Mouse (Mus musculus): ENCODE results near the gene Slc26a9. TPM values are rescaled to one million over a fixed set of nuclear protein-coding genes. Genes with fewer than 3 reads are reported as not detected.

Slc26a9 gene
- total RNA-seq, 4 experiments from 2014 or later = 0.06 to 0.13 TPM; not detected in 2

DNA sequence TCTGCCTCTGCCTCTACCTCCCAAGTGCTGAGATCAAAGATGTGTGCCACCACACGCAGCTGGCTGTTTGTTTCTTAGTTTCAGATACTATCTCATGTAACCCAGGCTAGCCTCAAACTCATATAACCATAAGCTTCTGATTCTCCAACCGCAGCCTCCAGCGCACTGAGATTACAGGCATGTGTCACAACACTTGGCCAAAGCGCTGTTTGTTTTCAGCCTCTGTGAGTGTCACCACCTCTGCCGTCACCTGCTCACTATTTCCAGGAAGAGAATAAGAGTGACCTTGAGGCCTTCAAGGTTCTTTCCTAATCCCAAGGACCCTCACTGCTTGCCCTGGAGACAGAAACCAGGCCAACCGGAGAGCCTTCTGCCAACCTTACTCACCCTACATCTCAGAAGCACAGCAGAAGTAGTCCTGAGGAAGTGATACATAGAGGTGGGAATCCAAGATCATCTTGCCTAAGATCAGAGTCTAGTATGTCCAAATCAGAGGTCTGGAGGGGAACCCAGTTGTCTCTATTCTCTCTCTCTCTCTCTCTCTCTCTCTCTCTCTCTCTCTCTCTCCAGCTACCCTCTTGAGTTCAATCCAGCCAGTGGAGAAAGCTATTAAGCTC is 9.1 kb upstream of the Slc26a9 start:
- DNase-seq (ENCODE audit: low spot score in 2 of 2) = no peak

DNA sequence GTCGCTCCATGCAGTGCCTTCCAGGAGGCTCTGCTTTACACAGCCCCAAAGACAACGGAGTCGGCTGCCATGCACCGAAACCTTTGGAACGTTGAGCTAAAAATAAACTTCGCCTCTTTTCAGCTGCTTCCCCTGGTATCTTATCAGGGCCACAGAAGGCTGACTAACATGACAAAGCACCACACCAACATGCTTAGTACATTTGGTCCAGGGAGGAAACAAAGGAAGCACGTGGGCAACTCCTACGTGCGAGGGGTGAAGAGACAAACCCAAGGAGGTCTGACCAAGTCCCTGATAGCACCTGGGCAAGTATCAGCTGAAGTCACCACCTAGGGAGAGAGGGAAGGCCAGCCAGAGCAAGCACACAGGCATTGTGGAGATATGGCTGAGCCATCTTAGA is 7.3 kb upstream of the Slc26a9 start:
- no peak for DNase-seq (ENCODE audit: low spot score in 2 of 2)

DNA sequence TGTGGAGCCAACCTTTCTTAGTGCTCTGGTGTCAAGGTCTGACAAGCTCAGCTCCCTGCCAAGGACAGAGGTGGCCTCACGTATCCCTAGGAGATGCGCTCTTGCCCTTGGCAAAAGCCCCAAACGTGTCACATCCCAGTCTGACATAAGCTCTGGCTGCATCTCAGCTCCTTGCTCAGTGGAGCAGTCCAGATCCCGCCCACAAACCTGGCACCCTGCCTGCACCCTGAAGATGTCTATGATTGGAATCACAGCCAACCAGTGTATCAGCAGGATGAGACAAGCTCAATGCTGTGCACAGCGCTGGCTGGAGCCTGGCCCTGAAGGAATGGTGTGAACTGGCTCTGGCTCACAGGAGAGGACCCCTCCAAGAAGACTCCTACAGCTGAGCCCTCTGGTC is 6.6 kb upstream of the Slc26a9 start:
- peak; percentile 93 to 96 for DNase-seq (ENCODE audit: low spot score in 2 of 2)

DNA sequence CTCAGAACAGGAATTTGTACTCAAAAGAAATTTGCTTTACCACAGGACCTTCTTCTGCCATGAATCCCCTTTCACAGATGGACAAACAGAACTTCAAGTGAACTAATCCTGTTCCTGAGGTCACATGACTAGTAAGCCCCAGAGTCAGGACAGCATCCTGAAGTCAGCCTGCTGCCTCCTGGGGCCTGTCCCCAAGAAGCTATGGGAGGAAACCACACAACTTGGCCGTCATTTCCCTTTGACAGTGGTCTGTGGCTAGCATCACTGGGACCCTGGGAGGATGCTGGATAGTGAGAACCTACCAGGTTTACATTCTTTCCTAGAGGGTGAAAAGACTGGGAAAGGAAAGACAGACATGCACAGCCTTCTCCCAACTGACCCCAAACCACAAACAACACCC is 5.1 kb upstream of the Slc26a9 start:
- DNase-seq (ENCODE audit: low spot score in 2 of 2) = no peak

DNA sequence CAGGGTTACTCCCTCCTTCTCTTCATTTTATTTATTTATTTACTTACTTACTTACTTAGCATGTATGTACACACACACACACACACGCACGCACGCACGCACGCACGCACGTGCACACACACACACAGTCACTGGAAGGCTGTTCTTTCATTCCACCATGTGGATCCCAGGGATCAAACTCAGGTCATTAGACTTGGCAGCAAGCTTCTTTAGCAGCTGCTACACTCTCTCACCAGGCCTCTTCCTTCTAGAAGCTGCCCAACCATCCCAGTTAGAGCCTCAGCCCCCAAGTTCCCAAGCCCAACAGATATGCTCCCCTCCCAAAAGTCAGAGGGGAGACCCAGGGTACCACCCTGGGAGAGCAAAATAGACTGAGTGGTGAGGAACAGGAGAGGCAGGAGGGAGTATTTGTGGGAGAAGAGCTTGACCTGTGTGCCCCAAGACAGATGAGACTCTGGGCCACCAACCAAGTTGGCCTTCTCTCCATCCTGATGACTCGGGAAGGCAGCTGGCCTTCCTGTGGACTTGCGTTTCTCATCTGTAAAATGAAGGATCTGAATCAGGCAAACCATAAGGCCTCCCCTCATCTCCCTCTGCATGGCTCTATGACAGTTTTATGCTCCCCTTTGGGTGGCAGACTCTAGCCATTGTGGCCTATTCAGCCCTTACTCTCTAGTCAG is 4.2 kb upstream of the Slc26a9 start:
- no peak for DNase-seq (ENCODE audit: low spot score in 2 of 2)

DNA sequence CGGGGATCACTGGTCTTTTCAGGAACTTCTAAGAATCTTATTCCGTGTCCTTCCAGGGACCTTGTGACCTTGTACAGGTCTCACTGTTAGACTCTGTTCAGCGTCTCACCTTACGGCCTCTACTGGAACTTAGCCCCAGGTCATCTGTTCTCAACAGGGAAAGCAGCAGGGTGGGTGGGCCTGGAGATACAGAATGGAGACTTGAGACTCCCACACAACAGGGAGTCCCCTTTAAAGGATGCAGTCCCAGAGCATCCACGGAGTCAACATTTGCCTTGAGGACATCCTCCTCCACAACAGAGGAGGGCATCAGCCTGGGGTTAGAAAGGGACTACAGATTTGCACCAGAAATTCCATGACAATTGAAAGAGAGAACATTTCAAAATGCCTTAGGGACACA is 1.6 kb downstream of the Slc26a9 start:
- no peak for DNase-seq (ENCODE audit: low spot score in 2 of 2)

DNA sequence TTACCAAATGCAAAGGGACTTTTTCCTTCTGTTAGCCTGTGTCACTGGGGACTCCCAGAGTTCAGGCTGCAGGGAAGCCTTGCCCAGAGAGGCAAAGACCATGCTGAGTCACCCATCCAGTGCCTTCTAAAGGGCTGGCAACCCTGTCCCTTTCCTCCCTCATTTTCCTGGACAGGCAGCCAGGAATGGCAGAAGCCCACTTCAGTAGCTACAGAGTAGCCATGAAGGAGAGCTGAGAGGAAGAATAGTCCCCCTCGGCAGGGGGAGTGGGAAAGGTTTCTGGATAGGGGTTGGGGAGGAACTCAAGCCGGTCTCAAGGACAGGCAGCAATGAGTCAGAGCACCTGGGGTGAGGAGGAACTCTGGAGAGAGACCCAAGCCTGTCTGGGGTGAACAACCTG is 3.9 kb downstream of the Slc26a9 start:
- no peak for DNase-seq (ENCODE audit: low spot score in 2 of 2)

DNA sequence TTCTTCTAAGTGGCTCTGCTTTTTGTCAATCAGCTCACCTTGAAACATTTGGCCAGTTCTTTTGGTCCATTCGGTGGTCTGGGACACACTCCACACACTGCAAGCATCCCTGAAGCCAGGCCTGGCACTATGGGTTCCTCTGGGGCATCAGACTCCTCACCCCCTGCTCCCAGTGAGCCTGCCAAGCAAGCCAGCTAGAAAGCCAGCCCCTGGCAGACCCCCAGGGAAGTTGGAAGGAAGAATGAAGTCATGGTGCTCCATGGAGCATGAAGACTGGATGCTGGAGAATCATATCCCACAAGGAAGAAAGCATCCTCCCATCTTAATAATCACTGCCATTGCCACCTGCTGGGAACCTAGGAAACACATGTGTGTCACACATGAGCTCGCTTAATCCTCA is 4.8 kb downstream of the Slc26a9 start:
- DNase-seq (ENCODE audit: low spot score in 2 of 2) = no peak

DNA sequence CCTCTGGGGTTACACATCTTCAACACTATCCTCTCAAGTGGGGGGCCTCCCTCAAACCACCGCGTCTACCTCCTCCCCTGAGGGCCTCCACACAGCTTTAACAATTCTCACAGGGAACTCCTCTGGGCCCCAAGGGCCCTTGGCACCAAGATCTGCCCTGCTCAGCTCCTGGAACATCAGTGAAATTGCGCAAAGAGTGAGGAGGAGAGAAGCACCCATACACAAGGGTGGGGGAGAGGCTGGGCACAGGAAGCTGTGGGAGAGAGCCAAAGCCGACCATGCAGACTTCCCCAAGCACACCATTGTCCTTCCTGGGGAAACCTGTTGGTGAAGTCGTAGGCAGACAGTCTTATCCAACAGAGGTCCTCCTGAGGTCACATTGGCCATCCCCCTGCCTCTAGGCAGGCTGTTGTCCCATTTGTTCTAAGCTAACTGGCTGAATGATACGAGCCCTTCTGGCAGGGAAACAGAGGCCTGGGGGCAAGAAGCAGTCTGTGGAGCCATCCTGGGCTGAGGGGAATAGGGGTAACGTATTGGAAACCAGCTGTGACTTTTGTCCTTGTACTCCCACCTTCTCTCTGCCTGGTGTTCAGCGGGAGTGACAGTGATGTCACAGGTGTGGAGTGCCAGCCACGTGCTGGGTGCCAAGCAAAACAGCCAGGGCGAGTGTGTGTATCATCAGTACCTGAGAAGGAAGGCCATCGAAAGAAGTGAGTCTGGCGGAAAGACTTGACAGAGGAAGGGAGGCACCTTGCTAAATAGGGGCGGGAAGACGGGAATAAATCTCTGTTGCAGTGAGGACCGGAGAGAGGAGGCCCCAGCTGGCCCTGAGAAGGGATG is 6.1 kb downstream of the Slc26a9 start:
- no peak for DNase-seq (ENCODE audit: low spot score in 2 of 2)

DNA sequence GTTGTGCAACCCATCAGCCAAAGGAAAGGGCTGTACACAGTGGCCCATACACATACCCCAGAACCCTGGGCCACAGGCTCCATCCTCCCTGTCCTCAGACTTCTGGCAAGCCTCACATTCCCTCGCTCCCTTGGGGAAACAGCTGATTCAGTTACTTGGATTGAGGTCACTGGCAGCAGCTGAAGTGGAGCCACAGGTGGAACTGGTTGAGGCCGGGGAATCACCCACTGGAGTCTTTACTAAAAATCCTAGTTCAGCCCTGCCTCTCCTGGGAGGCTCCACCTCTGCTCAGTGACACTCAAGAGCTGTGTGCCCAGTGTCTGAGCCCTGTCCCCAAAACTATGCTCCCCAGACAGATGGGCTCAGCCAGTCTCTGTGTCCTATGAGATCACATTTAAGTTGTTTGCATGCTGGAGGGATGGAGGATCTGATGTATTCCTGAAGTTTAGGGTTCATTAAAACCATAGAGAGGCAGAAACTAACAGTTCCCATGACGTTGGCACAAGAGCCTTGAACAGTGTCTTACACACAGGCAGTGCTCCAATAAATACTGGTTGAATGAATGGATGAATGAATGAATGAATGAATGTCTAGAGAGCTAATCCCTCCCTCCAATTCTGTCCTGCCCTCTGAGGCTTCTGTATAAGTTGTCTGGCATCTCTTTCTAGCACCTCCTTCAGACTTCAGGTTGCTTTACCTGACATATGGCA is 7.5 kb downstream of the Slc26a9 start:
- DNase-seq (ENCODE audit: low spot score in 2 of 2) = no peak

DNA sequence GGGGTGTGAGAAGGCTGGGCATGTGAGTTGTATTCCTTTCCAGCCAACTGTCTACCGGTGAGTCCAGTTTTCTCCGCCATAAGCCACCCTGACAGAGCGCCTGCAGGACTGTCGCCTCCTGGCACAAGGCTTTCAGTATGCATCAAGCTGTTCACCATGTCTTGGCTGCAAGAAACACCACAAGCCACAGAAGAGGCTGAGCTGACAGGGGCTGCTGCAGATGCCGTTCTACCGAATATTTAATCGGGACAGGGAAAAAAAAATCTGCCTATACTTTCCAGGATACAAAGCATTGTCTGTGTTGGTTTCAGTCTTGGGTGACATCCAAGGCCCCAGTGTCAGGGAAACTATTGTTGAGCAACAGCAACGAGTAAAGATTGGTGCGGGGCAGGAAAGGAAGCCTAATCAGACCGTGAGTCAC is 8.1 kb downstream of the Slc26a9 start:
- DNase-seq (ENCODE audit: low spot score in 2 of 2) = no peak

DNA sequence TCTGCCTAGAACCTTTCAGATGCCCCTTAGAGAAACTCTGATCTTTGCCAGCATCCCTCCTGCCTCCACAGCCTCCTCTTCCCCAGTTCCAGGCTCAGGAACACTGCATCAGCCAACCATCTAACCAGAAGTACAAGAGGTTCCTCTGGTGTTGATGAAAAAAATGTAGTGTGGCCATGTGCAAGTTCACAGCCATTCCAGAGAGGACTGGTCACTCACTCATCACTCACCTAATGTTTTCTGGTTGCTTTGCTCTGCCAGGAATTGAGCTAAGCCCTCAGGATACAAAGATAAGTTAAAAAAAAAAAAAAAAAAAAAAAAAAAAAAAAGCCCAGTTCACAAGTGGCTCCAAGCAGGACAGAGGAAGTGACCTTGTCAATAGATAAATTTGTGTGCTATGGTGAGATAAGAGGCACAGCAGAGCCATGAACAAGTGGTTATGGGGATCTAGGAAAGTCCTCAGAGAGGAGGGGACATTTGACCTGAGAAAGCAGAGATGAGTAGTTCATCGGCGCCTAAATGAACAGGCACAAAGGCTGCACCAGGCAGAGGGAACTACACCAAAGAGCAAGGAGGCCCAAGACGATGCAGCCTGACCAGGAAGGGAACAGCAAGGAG is 10.5 kb downstream of the Slc26a9 start:
- DNase-seq (ENCODE audit: low spot score in 2 of 2) = no peak

DNA sequence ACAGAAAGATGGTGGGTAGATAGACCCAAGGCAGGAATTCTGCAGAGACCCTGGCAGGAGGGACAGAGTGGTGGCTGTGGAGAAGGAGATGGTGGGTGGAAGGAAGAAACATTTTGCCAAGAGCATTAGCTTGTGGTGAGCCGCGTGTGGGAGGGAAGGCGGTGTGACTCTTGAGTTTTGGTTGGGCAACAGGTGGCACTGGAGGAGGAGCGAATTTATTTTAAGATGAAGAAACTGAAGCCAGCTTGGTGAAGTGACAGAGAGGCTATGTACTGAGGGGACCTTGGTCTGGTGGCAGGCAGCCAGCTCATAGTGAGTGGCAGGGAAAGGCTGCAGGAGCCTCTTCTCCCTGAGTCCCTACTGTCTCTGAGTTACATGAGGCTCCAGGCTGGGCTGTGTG is 11.1 kb downstream of the Slc26a9 start:
- DNase-seq (ENCODE audit: low spot score in 2 of 2) = peak in 1 of 2 experiments; percentile 65

DNA sequence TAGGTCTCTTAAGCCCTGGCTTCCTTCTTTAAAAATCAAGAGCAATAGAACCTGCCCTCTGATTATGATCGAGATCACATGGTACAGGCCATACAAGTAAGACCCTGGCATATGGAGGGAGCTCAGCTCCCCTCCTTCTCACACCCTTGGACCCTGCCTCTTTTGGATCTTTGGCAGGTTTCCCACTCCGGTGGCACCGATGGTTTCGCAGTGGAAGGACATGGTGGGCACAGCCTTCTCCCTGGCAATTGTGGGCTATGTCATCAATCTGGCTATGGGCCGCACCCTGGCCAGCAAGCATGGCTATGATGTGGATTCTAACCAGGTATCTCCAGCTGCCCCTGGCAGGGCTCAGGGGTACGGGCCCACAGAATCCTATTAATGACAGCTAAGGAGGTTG is 13.4 kb downstream of the Slc26a9 start:
- DNase-seq (ENCODE audit: low spot score in 2 of 2) = no peak

DNA sequence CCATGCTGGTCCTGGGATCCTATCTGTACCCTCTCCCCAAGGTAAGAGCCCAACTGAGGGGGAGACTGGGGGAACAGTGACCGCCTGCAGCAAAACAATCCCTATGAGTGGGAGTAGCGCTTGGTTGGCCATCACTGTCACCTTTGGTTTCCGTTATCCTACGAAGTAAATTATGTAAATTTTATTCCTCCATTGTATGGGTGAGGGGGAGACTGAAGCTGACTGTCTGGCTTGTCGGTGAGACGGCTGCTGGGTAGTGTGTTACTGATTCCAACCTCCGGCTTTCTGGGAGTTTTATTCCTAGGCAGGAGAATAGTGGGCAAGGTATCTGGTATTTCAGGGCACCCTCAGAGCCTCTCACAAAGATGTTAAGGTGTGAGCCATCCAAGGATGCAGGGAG is 15.0 kb downstream of the Slc26a9 start:
- DNase-seq (ENCODE audit: low spot score in 2 of 2) = no peak

DNA sequence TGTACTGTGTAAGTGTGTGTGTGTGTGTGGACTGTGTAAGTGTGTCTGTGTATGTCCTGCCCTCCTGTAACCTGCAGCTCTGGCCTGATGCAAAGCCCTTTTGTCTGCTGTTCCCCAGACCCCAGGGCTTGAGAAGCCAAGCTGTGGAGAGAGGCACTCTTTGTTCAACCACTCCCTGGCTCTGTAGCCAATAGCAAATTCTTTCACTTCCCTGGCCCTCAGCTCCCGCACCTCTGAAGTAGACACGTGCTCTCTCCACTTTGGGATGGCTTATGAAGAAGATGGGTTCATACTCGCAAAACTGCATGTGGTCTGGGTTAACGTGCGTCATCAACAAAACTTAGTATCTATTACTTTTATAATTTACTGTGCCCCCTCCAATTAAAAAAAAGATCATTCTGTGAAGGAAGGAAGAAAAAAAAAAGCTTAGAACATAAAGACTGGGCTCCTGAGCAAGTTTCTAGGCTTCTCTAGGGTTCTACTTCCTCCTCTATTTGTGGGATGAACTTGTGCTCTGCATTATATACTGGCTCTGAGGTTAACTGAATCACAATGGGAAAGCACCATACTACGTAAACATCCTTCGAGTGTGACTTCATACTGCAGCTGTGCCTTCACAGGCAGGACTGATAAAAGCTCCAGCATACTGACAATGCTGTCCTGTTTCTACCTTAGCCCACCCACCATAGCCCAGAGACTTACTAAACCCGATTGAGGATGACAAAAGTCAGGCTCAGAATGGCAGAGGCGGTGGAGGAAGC is 16.0 kb downstream of the Slc26a9 start:
- DNase-seq (ENCODE audit: low spot score in 2 of 2) = no peak

DNA sequence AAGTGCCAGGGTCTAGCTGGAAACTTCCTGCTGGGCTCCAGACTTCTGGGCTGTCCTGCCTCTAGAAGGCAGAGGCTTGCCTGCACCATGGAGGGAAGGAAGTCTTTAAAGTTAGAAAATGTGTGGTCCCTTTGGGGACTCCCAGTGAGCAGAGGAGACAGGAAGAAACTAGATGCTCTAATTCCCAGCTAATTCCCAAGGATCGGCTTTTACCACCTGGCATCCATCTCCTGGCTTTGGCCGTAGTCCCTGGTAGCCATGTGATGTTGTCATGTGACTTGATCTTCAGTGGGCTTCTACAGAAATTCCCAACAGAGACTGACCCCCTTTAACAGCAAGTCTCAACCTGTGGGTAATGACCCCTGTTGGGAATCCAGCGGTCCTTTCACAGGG is 16.6 kb downstream of the Slc26a9 start:
- no peak for DNase-seq (ENCODE audit: low spot score in 2 of 2)

DNA sequence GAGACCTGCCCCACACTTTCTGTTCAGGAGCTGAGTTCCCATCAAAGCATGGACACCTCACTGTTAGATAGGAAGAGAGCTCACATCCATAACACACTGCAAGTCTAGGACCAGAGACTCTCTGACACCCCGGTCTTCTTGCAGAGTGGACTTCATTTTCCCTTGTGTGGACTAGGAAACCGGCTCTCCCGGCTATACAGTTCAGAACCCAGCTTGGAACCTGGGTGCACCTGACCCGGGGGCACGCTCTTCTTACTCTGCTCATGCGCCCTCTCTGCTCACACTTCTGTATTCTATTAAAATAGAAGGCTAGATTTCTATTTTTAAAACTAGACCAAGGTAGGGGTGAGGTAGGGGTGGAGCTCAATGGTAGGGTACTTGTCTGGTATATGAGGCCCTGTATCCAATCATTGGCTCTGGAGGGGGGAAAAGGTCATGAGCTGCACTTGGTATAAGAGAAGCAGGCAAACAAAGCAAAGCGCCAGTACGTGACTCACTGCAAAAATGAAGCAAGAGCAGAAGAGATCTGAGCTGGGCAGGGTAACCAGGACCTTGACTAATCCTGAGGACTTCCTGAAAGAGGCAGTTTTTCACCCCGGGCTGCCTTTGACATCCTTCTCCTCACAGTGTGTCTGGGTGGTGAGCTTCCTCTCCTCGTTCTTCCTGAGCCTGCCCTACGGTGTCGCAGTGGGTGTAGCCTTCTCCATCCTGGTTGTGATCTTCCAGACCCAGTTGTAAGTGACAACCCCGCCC is 17.4 kb downstream of the Slc26a9 start:
- DNase-seq (ENCODE audit: low spot score in 2 of 2) = no peak

DNA sequence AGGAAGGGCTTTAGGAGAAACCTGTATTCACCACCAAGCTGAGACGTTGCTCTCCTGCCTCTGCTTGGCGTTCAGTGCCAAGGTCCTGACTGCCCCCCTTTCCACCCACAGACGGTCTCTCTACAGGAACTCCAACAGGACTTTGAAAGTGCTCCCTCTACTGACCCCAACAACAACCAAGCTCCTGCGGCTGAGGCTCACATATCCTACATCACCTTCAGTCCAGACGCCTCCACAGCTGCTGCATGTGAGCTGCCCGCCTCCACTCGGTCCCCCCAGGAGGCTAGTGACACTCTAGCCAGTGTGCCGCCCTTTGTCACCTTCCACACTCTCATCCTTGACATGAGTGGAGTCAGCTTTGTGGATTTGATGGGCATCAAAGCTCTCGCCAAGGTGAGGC is 19.9 kb downstream of the Slc26a9 start:
- DNase-seq (ENCODE audit: low spot score in 2 of 2) = no peak

All from left cerebral cortex, adult 8-10 months (tissue).